Mouse (Mus musculus): ENCODE measurements at regions not wholly inside any gene's neighbourhood (a gene's known extent, or its start where the extent isn't known, plus 50 kb on each side); places are given as distances from the start of the nearest gene placed in this dataset.

- TF ChIP-seq CTCF (IDR thresholded peaks at IDR 0.05; ENCODE audit: control insufficient read depth, insufficient read depth, insufficient read length), result no peak
- no peak for TF ChIP-seq MYOG (IDR thresholded peaks at IDR 0.05; ENCODE audit: control insufficient read depth, extremely low read depth, insufficient read length)
- TF ChIP-seq MAX (IDR thresholded peaks at IDR 0.05), result no peak
- TF ChIP-seq USF1 (IDR thresholded peaks at IDR 0.05; ENCODE audit: low read depth), result no peak
Observed at GRCm38 (mm10) chr7:135923876-135924275, 207.7 kb upstream of the Mki67 start.
